Mouse (Mus musculus) naive thymus-derived CD4-positive, alpha-beta T cell, adult 5 months (primary cell): Measurements from ENCODE around the gene Chrna9. TPM values are rescaled to one million over a fixed set of nuclear protein-coding genes. Genes with fewer than 3 reads are reported as not detected.

ENCODE experiments used
- polyA plus RNA-seq: library from polyadenylated mRNA; unstranded; fragments of 100-300 nt; shearing (Covaris generic); gene quantifications from one replicate; pipeline ENCODE4 v1.2.1, GENCODE M21; 2017

The Chrna9 gene
- polyA plus RNA-seq, result not detected

GRCm38 (mm10) chr5:65934783-65935182, at the start of gene Chrna9:
Chrna9 (plus strand) TSS chr5:65934921.

DNA sequence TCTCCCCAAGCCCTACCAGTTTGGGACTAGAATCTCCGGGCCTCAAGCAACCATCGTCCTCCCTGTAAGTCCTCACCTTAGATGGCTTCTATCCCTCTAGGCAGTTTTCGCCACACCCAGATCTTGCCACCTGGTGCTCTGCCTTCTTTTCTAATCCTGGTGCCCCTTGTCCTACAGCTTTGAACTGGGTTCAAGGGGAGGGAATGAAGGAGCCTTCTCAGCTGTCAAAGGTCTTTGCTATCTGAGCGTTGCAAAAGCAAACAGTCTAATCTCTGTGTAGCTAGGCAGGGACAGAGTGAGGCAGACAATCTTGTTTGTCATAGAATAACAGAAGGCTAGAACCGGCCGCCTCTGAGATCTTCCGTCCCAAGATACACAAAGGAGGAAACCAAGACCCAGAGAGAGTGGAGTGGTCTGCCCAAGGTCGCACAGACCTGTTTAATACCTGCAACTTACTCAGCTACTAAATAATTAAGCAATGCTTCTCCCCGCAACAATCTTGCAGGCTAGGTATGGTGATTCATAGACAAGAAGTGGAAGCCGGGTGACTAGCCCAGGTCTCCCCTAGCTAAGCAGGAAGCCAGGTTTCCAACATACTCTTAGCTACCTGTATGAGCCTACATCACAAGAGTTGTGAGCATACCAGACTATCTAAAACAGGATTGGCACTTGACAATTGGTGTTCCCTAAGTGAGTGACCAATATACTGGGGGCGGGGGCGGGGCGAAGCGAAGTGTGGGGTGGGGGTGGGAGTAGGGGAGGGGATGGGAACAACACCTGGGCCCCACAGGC, 69.6 kb downstream of the Chrna9 start, which contains the start of gene 9130230L23Rik:
9130230L23Rik (minus strand) TSS at position 152 of the 792 bp plus-strand sequence.

Other genes with a start within 250 kb of the Chrna9 start
- gene Pds5a, start 236.6 kb upstream of the Chrna9 start, polyA plus RNA-seq, result 184 TPM
- gene N4bp2, start 171.4 kb upstream of the Chrna9 start, polyA plus RNA-seq, result 28.7 TPM
- gene Rhoh, start 73.7 kb upstream of the Chrna9 start, polyA plus RNA-seq, result 244 TPM
- 0.62 TPM for gene 9130230L23Rik, start 69.4 kb downstream of the Chrna9 start, polyA plus RNA-seq
- gene Rbm47, start 238.2 kb downstream of the Chrna9 start, polyA plus RNA-seq, result 0.22 TPM